Mouse (Mus musculus) liver, adult 2 months (tissue): ENCODE measurements around the gene Borcs5. TPM values are rescaled to one million over a fixed set of nuclear protein-coding genes. Genes with fewer than 3 reads are reported as not detected.

Source experiments
- DNase-seq: peaks from one replicate; pipeline ENCODE4 v3.0.0-alpha.2; 2011; ENCODE audit warnings: low read depth, low spot score; ENCODE audit errors: extremely low read depth
- H3K27ac ChIP-seq: fragments of 200-500 bp; replicated peaks from 2 replicates; pipeline ENCODE4 v1.5.1; 2012; ENCODE audit warnings: low read depth, mild to moderate bottlenecking, control low read depth, inconsistent platforms, low read length; ENCODE audit not compliant: insufficient read depth
- H3K27me3 ChIP-seq: fragments of 200-500 bp; 2 replicates; pipeline ENCODE4 v1.6.1; 2012; ENCODE audit warnings: mild to moderate bottlenecking, moderate library complexity, low read length, inconsistent platforms; ENCODE audit not compliant: control insufficient read depth, insufficient read depth
- H3K36me3 ChIP-seq: fragments of 200-500 bp; 2 replicates; pipeline ENCODE4 v1.6.1; 2012; ENCODE audit warnings: low read length, inconsistent platforms; ENCODE audit not compliant: control insufficient read depth, insufficient read depth
- H3K4me1 ChIP-seq: fragments of 200-500 bp; 2 replicates; pipeline ENCODE4 v1.6.1; 2011; ENCODE audit warnings: low read length; ENCODE audit not compliant: control insufficient read depth, insufficient read depth
- H3K4me3 ChIP-seq: fragments of 200-500 bp; 2 replicates; pipeline ENCODE4 v1.5.1; 2011; ENCODE audit warnings: low read depth, mild to moderate bottlenecking, control low read depth, low read length, moderate library complexity; ENCODE audit not compliant: insufficient read depth
- H3K79me2 ChIP-seq: fragments of 200-500 bp; 2 replicates; pipeline ENCODE4 v1.6.1; 2012; ENCODE audit warnings: inconsistent platforms, mild to moderate bottlenecking, low read length, moderate library complexity; ENCODE audit not compliant: control insufficient read depth, insufficient read depth
- H3K9ac ChIP-seq: fragments of 200-500 bp; 2 replicates; pipeline ENCODE4 v1.6.1; 2012; ENCODE audit warnings: low read depth, mild to moderate bottlenecking, control low read depth, inconsistent platforms, low read length
- CTCF ChIP-seq: fragments of 200-500 bp; IDR thresholded peaks from 2 replicates; pipeline ENCODE4 v1.5.1; 2011; ENCODE audit warnings: low read depth, low read length, control low read depth
- POLR2A ChIP-seq: fragments of 200-500 bp; IDR thresholded peaks from 2 replicates; pipeline ENCODE4 v1.6.1; 2011; ENCODE audit warnings: low read length, control low read depth; ENCODE audit not compliant: insufficient read depth; ENCODE audit errors: extremely low read depth
- WGBS: fragments of 180-500 bp; shearing (Covaris S2); methylation state at CpG from one replicate; pipeline ENCODE4 v1.1.7; 2018; 5-methylcytosine and 5-hydroxymethylcytosine counted together
- polyA plus RNA-seq: library from polyadenylated mRNA; depleted of rRNA; stranded (reverse); fragments of >200 nt; gene quantifications from 2 replicates; pipeline ENCODE4 v1.2.3, GENCODE M21; 2012
- total RNA-seq: library from RNA; depleted of rRNA; stranded (reverse); fragments of >200 nt; gene quantifications from 2 replicates; pipeline ENCODE4 v1.2.3, GENCODE M21; 2014

The Borcs5 gene
- total and polyA plus RNA-seq, 2 experiments: 5.7 to 11.5 TPM

- no peaks in the 10 kb centered on the region for H3K27me3 ChIP-seq
- DNase-seq: no peak
- H3K9ac ChIP-seq: no peak overlapping the region
- TF ChIP-seq POLR2A (no peak), CTCF (no peak)
- 48% methylated on average over 5 of the region's 5 CpGs for WGBS
- no peak overlapping the region for H3K27ac ChIP-seq
- no peaks in the 10 kb centered on the region for H3K4me1 ChIP-seq
- H3K4me3 ChIP-seq: 0 out of 2 replicates have a peak overlapping the region, but pooled peaks have one; percentile 64
- H3K79me2 ChIP-seq: no peaks in the 10 kb centered on the region
- H3K36me3 ChIP-seq: no peaks in the 10 kb centered on the region
These were observed 6.6 kb upstream of the Borcs5 start for GRCm38 (mm10) chr6:134632756-134633155.

- no peak for TF ChIP-seq POLR2A
- TF ChIP-seq CTCF: no peak
- Histone ChIP-seq H3K27me3 (no peaks in the 10 kb centered on the region), H3K27ac (no peak overlapping the region), H3K79me2 (no peaks in the 10 kb centered on the region), H3K4me1 (no peaks in the 10 kb centered on the region), H3K36me3 (no peaks in the 10 kb centered on the region), H3K9ac (no peak overlapping the region), H3K4me3 (no peak overlapping the region)
- WGBS: 90% methylated on average over 8 of the region's 8 CpGs
- no peak for DNase-seq
These were observed 5.8 kb upstream of the Borcs5 start for GRCm38 (mm10) chr6:134633553-134633952.

GRCm38 (mm10) chr6:134636476-134636875 lies 2.8 kb upstream of the Borcs5 start:
- Histone ChIP-seq H3K36me3 (no peaks in the 10 kb centered on the region), H3K9ac (no peak overlapping the region), H3K4me1 (no peaks in the 10 kb centered on the region), H3K79me2 (no peaks in the 10 kb centered on the region), H3K4me3 (no peak overlapping the region), H3K27ac (no peak overlapping the region), H3K27me3 (no peaks in the 10 kb centered on the region)
- 87% methylated on average over 4 of the region's 4 CpGs for whole genome bisulfite sequencing
- TF ChIP-seq POLR2A (no peak), CTCF (no peak)
- no peak for DNase-seq

- Histone ChIP-seq H3K27me3 (no peaks in the 10 kb centered on the region), H3K4me3 (no peak overlapping the region), H3K79me2 (no peaks in the 10 kb centered on the region), H3K36me3 (no peaks in the 10 kb centered on the region), H3K9ac (no peak overlapping the region), H3K27ac (no peak overlapping the region), H3K4me1 (peaks cover 2% of the 10 kb centered on the region)
- no peak for TF ChIP-seq CTCF
- no peak for DNase-seq
- WGBS: 95% methylated on average over 1 of the region's 1 CpGs
These were observed 590 bp downstream of the Borcs5 start for GRCm38 (mm10) chr6:134639900-134640299.

- 3% methylated on average over 65 of the region's 65 CpGs for whole genome bisulfite sequencing
- H3K27me3 ChIP-seq: no peaks in the 10 kb centered on the region
- H3K4me1 ChIP-seq: peaks cover 2% of the 10 kb centered on the region
- peaks cover 4% of the 10 kb centered on the region; the same call in 1 of the 2 replicates for H3K36me3 ChIP-seq
- H3K4me3 ChIP-seq: peak overlapping the region; percentile 93
- H3K9ac ChIP-seq: peak overlapping the region; percentile 98
- DNase-seq: peak; percentile 77
- H3K79me2 ChIP-seq: no peaks in the 10 kb centered on the region
- TF ChIP-seq POLR2A: peak; percentile 60; the same call in 1 of the 2 replicates
- peak; percentile 75 for TF ChIP-seq CTCF
- H3K27ac ChIP-seq: peak overlapping the region; percentile 76
These were observed 1.5 kb downstream of the Borcs5 start for GRCm38 (mm10) chr6:134640485-134641475.
